Mouse (Mus musculus): ENCODE results near the gene Ptpn5.

Ptpn5 gene

DNA sequence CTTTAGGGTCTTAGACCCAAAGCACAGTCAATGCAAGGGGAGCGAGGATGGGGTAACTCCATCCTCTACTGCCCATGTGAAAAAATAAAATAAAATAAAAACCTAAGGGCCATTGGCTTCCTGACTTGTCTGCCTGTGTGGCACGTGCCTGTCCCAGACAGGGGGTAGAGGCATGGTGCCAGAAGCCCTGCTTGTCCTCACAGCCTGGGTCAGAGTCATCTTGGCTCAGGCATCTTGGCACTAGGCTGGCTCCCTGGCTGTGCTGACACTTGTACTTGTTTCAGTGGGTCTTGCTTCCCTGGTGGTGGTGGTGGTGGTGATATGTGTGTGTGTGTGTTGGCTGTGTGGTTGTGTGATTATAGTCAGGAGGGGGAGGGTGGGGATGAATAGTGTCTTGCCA, 78.8 kb downstream of the Ptpn5 start:
- DNase-seq, result peak; percentile 63 to 77

DNA sequence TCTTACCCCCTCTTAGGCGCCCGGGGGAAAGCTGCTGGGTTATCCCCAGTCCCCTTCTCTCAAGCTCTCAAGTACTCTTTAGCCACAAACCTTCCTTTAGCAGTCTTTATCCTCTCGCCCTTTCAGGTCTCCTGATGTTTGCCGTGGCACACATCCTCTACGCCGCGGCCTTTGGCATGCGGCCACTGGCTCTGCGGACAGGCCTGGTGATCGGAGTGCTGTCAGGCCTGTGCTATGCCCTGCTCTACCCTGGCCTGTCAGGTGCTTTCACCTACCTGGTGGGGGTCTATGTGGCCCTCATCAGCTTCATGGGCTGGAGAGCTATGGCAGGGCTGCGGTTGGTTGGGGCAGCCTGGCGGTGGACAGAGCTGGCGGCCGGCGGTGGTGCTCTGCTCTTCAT, 80.2 kb downstream of the Ptpn5 start:
- peak in 1 of 2 experiments; percentile 30 for DNase-seq

- peak; percentile 47 to 65 for DNase-seq
These were observed 81.2 kb downstream of the Ptpn5 start for GRCm38 (mm10) chr7:47052276-47052675.

DNA sequence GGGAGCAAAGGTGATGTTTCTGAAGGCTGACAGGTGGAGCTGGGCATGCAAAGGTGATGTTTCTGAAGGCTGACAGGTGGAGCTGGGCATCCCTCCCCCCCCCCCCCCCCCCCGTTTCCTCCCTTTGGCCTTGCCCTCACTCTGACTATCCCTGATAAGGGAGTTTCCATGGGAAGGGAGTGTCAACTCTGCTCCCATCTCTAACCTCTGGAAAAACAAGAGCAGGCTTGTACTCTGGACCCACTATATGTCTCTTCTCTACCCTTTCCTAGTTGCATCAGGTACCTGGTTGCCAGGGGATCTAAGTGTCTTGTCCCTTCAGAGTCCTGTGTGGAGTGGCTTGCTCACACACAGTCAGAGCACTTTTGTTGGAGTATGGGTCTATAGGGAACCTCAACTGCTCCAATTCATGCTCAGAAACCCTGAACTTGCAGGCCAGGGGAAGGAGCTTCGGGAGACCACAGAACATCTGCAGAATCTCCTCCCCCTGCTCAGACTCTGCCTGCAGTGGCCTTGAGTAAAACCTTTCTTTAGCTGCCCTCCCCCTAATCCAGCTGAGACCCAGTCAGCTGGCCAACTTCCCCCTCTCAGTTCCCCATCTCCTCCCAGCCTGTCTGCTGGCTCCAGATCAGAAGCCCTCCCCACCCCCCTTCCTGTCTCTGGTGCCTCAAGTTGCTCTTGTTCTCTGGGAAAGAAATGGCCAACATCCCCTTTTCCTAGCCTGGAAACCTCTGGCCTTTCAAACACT, 81.9 kb downstream of the Ptpn5 start:
- DNase-seq, result peak; percentile 14 to 36

DNA sequence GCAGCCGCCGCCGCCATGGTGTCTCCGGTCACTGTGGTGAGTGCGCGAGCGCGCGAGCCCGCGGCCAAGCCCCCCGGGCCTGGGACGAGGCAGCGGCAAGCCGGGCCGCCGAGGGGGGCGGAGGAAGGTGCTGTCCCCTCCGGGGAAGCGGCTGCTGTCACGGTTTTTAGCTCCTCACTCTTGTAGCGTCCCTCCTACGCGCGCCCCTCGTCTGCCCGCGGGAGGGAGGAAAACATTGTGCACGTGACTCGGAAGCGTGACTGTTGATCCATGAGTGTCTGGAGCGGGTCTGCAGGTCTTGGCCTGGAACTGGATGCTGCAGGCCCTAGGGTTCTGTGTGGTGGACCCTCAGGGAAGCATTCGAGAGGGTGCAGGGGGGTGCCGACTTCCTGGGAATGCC, 82.7 kb downstream of the Ptpn5 start:
- peak in 1 of 2 experiments; percentile 68 for DNase-seq

- DNase-seq, result peak; percentile 95 to 97
These were observed 83.1 kb downstream of the Ptpn5 start, which contains the start of gene Tmem86a for GRCm38 (mm10) chr7:47050366-47050765. TSS of gene Tmem86a (plus strand) at chr7:47050601.

- no peak for DNase-seq
These were observed 90.5 kb downstream of the Ptpn5 start for GRCm38 (mm10) chr7:47042823-47043490.

GRCm38 (mm10) chr7:47042121-47042520, 91.4 kb downstream of the Ptpn5 start:
- DNase-seq, result no peak

DNA sequence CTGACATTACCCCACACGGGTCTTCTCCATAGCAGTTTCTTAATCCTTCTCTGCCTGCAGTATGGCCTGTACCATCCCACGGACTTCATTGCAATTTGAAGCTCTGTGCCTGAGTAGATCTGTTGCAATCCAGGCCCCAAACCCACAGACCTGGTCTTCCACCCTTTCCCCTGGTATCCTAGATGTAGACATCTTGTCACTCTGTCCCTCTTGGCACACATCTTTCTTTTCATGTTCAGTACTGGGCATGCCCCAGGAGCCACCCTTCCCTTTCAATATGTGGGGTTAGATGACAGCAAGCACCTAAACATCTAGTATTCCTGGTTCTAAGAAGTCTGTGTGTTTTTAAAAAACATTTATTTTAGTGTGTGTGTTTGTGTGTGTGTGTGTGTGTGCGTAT, 91.8 kb downstream of the Ptpn5 start:
- DNase-seq, result no peak

GRCm38 (mm10) chr7:47035426-47035825, 98.1 kb downstream of the Ptpn5 start:
- DNase-seq, result no peak

DNA sequence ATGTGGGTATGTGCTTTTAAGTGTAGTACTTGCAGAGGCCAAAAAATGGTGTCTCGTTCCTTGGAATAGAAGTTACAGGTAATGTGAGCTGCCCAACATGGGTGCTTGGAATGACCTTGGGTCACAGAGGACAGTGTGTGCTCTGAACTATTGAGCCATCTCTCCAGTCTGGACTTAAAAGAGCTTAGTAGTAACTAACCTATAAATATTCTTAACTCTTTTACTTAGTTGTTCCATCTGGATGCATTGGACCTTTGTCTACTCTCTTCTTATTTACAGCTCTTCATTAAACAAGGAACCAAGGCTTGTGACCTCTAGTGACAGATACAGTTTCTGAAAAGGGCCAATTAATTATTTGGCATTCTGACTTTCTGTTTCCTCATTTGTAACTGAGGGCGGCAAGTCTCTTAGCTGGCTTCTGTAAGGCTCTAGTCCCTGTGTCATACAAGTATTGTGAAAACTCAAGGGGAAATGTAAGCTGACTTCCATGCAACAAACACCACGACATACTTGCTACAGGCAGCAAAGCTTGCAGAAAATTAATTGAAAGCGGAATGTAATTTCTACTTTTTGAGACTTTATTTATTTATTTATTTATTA, 98.6 kb downstream of the Ptpn5 start:
- no peak for DNase-seq

DNA sequence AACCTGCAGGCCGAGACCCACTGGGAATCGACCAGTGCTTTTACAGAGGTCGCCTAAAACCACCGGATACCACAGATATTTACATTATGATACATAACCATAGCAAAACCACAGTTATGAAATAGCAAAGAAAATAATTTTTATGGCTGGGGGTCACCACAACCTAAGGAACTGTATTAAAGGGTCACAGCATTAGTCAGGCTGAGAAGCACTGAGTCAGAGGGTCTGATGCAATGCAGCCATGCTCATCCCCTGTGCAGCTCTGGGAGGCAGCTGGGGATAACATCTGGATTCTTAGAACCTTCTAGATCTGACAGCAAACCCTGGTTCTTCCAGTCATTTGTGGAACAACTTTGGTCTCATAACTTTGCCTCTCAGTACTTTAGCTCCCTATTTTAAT, 102.1 kb downstream of the Ptpn5 start:
- DNase-seq, result no peak

- no peak for DNase-seq
These were observed 102.8 kb downstream of the Ptpn5 start for GRCm38 (mm10) chr7:47030517-47031193.

All from cerebellum, postnatal 25 days (tissue).